Mouse (Mus musculus): ENCODE data around the gene Katnbl1. TPM values are rescaled to one million over a fixed set of nuclear protein-coding genes. Genes with fewer than 3 reads are reported as not detected.

Katnbl1 gene
- polyA plus RNA-seq, 1 experiment from 2014 or later, result 44.6 TPM

- ATAC-seq (ENCODE audit: insufficient read depth) (no peak), DNase-seq (no peak)
- Histone ChIP-seq H3K9ac (no peak overlapping the region), H3K27me3 (ENCODE audit: insufficient read depth, low read length) (no peaks in the 10 kb centered on the region), H3K4me2 (no peak overlapping the region), H3K4me1 (ENCODE audit: insufficient read depth) (no peaks in the 10 kb centered on the region), H3K4me3 (ENCODE audit: low read depth, low read length) (no peak overlapping the region), H3K9me3 (ENCODE audit: low read depth, low read length) (no peaks in the 10 kb centered on the region), H3K36me3 (ENCODE audit: insufficient read depth) (peaks cover 49% of the 10 kb centered on the region), H3K27ac (ENCODE audit: low read depth) (no peak overlapping the region)
- 84% methylated on average over 7 of the region's 7 CpGs for WGBS
- no peak for TF ChIP-seq CTCF (IDR thresholded peaks at IDR 0.05; ENCODE audit: low read depth)
These were observed 25.1 kb upstream of the Katnbl1 start for GRCm38 (mm10) chr2:112353685-112354455.

GRCm38 (mm10) chr2:112359611-112360010, 19.4 kb upstream of the Katnbl1 start:
- 50% methylated on average over 2 of the region's 2 CpGs for WGBS
- peak; percentile 28 for DNase-seq
- H3K27me3 ChIP-seq (ENCODE audit: insufficient read depth, low read length), result no peaks in the 10 kb centered on the region
- H3K9ac ChIP-seq, result no peak overlapping the region
- no peak overlapping the region for H3K4me3 ChIP-seq (ENCODE audit: low read depth, low read length)
- no peaks in the 10 kb centered on the region for H3K9me3 ChIP-seq (ENCODE audit: low read depth, low read length)
- no peaks in the 10 kb centered on the region for H3K4me1 ChIP-seq (ENCODE audit: insufficient read depth)
- no peak for TF ChIP-seq CTCF (IDR thresholded peaks at IDR 0.05; ENCODE audit: low read depth)
- peaks cover 70% of the 10 kb centered on the region for H3K36me3 ChIP-seq (ENCODE audit: insufficient read depth)
- no peak overlapping the region for H3K4me2 ChIP-seq
- peak; percentile 66 for ATAC-seq (ENCODE audit: insufficient read depth)
- no peak overlapping the region for H3K27ac ChIP-seq (ENCODE audit: low read depth)

GRCm38 (mm10) chr2:112360012-112360780, 18.8 kb upstream of the Katnbl1 start:
- peaks cover 70% of the 10 kb centered on the region for H3K36me3 ChIP-seq (ENCODE audit: insufficient read depth)

GRCm38 (mm10) chr2:112360781-112361169, 18.2 kb upstream of the Katnbl1 start:
- Histone ChIP-seq H3K4me1 (ENCODE audit: insufficient read depth) (no peaks in the 10 kb centered on the region), H3K27me3 (ENCODE audit: insufficient read depth, low read length) (no peaks in the 10 kb centered on the region), H3K4me2 (no peak overlapping the region), H3K9me3 (ENCODE audit: low read depth, low read length) (no peaks in the 10 kb centered on the region), H3K36me3 (ENCODE audit: insufficient read depth) (peaks cover 70% of the 10 kb centered on the region), H3K27ac (ENCODE audit: low read depth) (no peak overlapping the region), H3K4me3 (ENCODE audit: low read depth, low read length) (no peak overlapping the region), H3K9ac (no peak overlapping the region)
- no peak for TF ChIP-seq CTCF (IDR thresholded peaks at IDR 0.05; ENCODE audit: low read depth)
- ATAC-seq (ENCODE audit: insufficient read depth) (no peak), DNase-seq (no peak)
- 87% methylated on average over 2 of the region's 2 CpGs for whole genome bisulfite sequencing

More at GRCm38 (mm10) chr2:112360012-112360780, 18.8 kb upstream of the Katnbl1 start:
- WGBS, result 80% methylated on average over 12 of the region's 12 CpGs
- no peak overlapping the region for H3K9ac ChIP-seq
- no peaks in the 10 kb centered on the region for H3K27me3 ChIP-seq (ENCODE audit: insufficient read depth, low read length)
- no peak overlapping the region for H3K4me3 ChIP-seq (ENCODE audit: low read depth, low read length)
- no peak overlapping the region for H3K27ac ChIP-seq (ENCODE audit: low read depth)
- ATAC-seq (ENCODE audit: insufficient read depth) (0 out of 2 replicates have a peak, but pooled peaks have one; percentile 21), DNase-seq (no peak)
- H3K4me2 ChIP-seq, result no peak overlapping the region
- no peaks in the 10 kb centered on the region for H3K4me1 ChIP-seq (ENCODE audit: insufficient read depth)
- H3K9me3 ChIP-seq (ENCODE audit: low read depth, low read length), result no peaks in the 10 kb centered on the region
- no peak for TF ChIP-seq CTCF (IDR thresholded peaks at IDR 0.05; ENCODE audit: low read depth)

- TF ChIP-seq CTCF (IDR thresholded peaks at IDR 0.05; ENCODE audit: low read depth), result no peak
- ATAC-seq (ENCODE audit: insufficient read depth) (0 out of 2 replicates have a peak, but pooled peaks have one; percentile 10), DNase-seq (no peak)
- Histone ChIP-seq H3K9me3 (ENCODE audit: low read depth, low read length) (no peaks in the 10 kb centered on the region), H3K27ac (ENCODE audit: low read depth) (peak overlapping the region; percentile 72), H3K4me2 (peak overlapping the region; percentile 79), H3K36me3 (ENCODE audit: insufficient read depth) (peaks cover 16% of the 10 kb centered on the region), H3K9ac (peak overlapping the region; percentile 69), H3K4me1 (ENCODE audit: insufficient read depth) (no peaks in the 10 kb centered on the region), H3K27me3 (ENCODE audit: insufficient read depth, low read length) (no peaks in the 10 kb centered on the region), H3K4me3 (ENCODE audit: low read depth, low read length) (peak overlapping the region; percentile 59)
- 13% methylated on average over 15 of the region's 15 CpGs for WGBS
These were observed 11.8 kb upstream of the Katnbl1 start for GRCm38 (mm10) chr2:112367222-112367621.

GRCm38 (mm10) chr2:112367726-112368673, 11.0 kb upstream of the Katnbl1 start, which contains the start of gene Emc4:
TSS of gene Emc4 (minus strand) at chr2:112368027.
- TF ChIP-seq CTCF (IDR thresholded peaks at IDR 0.05; ENCODE audit: low read depth), result no peak
- peak within 1 kb of the TSS; percentile 79 for H3K4me2 ChIP-seq
- H3K9ac ChIP-seq, result peak within 1 kb of the TSS; percentile 69
- ATAC-seq (ENCODE audit: insufficient read depth) (peak; percentile 89), DNase-seq (peak; percentile 98)
- no peaks in the 10 kb centered on the region for H3K9me3 ChIP-seq (ENCODE audit: low read depth, low read length)
- no peaks in the 10 kb centered on the region for H3K27me3 ChIP-seq (ENCODE audit: insufficient read depth, low read length)
- H3K36me3 ChIP-seq (ENCODE audit: insufficient read depth), result peaks cover 11% of the 10 kb centered on the region
- H3K4me1 ChIP-seq (ENCODE audit: insufficient read depth), result no peaks in the 10 kb centered on the region
- peak within 1 kb of the TSS; percentile 59 for H3K4me3 ChIP-seq (ENCODE audit: low read depth, low read length)
- 1% methylated on average over 46 of the region's 46 CpGs for whole genome bisulfite sequencing
- peak within 1 kb of the TSS; percentile 72 for H3K27ac ChIP-seq (ENCODE audit: low read depth)

All from lung, embryonic 14.5 days (tissue).